Mouse (Mus musculus): ENCODE measurements around the gene Olfr320.

- no peak for TF ChIP-seq CTCF (IDR thresholded peaks at IDR 0.05; ENCODE audit: insufficient read depth, low read depth, low read length)
- TF ChIP-seq POLR2A (IDR thresholded peaks at IDR 0.05; ENCODE audit: insufficient read depth, low read depth, low read length): no peak
These were observed 25.7 kb upstream of the Olfr320 start for GRCm38 (mm10) chr11:58655151-58655550.
